Mouse (Mus musculus) induced T-regulatory cell, adult 2 months (primary cell): ENCODE results near the gene Nr1h2.

Source experiments
- DNase-seq: peaks from one replicate; pipeline ENCODE4 v3.0.0-alpha.2; 2012; ENCODE audit warnings: low read depth

Nr1h2 gene

DNA sequence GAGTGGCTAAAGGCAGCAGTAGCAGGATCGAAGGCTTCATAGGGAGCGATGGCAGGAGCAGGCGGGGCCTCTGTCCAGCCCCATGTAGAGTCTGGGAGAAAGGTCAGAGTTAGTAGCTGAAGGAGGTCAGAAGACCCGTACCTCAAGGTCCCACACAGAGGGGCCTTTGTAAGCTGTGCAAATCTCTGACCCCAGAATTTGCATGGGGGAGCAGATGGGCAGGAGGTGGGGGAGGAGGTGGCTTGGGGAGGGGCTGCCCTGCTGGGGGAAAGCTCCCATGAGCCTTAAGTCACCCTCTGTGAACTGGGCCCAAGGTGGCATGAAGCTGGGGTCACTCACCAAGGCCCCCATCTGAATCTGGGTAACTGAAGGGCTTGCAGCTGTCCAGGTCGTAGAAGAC lies 24.2 kb downstream of the Nr1h2 start:
- DNase-seq, result no peak

GRCm38 (mm10) chr7:44527483-44528398 lies 26.0 kb downstream of the Nr1h2 start:
- DNase-seq, result peak; percentile 85

- DNase-seq, result no peak
These were observed 27.2 kb downstream of the Nr1h2 start for GRCm38 (mm10) chr7:44526414-44527154.

DNA sequence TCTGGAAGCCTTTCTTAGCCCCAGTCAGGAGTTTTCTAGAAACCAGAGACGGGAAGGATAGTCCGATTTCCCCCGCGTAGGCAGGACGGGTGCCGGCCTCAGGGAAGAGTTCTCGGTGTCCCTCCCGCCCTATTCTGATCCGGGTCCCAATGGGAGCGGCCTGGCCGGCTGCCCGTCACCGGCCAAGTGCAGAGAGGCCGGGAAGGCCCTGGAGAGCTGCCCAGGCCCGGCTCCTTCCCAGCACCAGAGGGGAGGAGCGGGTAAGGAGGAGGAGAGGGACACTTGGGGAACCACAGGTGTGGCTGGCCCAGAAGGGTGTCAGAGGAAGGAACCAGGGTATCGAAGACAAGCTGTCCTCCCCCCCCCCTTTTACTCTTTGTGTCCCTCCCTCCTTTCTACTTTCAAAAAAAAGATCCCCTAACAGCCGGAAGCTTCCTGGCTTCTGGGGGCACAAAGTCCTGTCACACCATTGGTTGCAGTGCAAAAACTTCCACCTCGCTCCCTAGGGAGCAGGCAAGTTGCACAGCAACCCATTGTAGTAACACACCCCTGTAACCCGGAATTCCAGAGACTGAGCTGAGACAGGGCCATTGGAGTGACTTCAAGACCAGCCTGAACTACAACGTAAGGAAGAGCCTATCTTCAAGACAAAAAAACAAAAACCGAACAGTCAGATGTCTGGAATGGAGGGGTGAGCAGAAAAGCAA lies 28.5 kb downstream of the Nr1h2 start:
- DNase-seq, result no peak

GRCm38 (mm10) chr7:44524502-44524901 lies 29.2 kb downstream of the Nr1h2 start, which contains the start of gene Mybpc2:
Gene Mybpc2 (minus strand): TSS chr7:44524656.
- DNase-seq, result no peak

GRCm38 (mm10) chr7:44523056-44523455 lies 30.7 kb downstream of the Nr1h2 start:
- DNase-seq, result no peak

DNA sequence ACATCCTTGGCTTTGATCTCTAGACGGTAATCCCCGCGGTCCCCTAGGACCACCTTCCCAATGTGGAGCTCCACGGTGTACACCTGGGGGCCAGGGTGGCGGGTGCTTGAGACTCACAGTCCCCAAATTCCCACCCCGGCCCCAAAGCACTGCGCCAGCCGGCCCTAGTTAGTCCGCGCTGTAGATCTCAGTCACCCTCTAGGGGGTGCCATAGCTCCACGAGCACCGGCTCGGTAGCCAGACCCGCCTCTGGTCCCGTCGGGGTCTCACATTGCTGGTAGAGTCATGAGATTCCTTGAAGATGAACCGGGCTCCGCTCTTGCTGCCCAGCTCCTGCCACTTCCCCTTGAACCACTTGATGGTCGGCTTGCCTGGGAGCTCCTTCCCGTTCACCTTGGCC lies 32.0 kb downstream of the Nr1h2 start:
- peak; percentile 60 for DNase-seq

GRCm38 (mm10) chr7:44520990-44521389 lies 32.8 kb downstream of the Nr1h2 start:
- DNase-seq, result no peak

DNA sequence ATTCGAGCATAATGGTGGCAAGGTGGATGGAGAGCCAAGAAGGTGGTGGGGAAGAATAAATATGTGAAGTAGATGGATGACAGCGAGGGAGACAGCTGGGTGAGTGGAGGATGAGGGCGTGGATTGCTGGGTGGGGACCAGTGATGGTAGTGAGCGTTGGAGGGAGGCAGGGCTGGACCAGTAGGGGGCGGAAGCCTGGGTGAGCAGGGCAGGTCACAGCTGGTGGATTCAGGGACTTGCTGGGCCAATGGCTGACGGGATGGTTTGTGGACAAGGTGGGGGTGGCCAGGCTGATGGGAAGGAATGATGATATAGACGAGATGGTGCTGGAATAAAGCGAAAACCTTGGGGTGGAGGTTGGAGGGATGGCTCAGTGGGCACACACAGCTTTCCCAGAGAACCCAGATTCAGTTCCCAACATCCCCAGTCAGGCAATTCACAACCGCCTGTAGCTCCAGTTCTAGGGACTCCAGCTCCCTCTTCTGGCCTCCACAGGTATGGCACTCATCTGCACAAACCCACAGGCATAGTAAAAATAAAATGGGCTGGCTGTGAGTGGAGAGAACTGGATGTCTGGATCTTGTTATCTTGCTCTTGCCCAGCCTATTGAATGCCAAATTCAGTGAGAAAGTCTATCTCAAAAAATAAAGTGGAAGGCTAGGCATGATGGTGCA lies 34.4 kb downstream of the Nr1h2 start:
- DNase-seq, result peak; percentile 43

DNA sequence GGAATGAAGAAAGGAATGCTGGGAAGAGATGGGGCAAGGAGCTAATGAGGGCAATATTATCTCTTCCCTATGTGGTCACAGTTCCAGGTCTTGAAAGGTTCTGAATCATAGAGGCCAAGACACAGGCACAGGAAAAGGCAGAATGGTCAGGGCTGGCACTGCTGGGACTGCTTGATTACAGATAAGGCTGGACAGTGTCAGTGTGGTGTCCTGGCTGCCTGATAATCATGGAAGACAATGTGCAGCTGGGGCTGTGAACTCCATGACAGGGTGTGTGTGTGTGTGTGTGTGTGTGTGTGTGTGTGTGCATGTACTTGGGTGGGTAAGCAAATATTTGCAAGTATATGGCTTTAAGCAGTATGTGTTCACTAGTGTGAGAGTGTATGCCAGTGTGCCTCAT lies 46.3 kb downstream of the Nr1h2 start:
- DNase-seq, result no peak

DNA sequence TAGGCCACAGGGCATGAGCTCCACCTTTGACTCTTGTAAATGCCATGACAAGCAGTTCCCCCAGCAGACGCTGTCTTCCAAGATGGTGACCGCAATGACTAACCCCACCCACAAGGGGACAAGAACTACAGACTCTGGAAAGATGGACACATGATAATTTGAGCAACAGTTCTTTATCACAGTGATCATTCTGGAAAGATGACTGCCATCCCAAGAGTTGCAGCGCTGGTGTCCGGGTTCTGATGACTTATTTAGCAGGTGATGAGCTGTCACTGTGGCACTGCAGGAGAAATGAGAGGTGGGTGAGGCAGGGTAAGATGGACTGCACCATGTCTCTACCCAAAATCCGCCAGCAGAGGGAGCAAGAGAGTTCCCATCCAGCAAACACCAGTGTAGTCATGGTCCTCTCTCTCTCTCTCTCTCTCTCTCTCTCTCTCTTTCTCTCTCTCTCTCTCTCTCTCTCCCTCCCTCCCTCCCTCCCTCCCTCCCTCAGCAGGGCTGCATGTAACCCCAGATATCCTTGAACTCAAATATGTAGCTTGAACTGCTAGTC lies 52.1 kb downstream of the Nr1h2 start:
- peak; percentile 89 for DNase-seq

- DNase-seq, result no peak
These were observed 53.7 kb downstream of the Nr1h2 start for GRCm38 (mm10) chr7:44500046-44500445.
